Mouse (Mus musculus) testis, postnatal 14 days (tissue): ENCODE measurements around the gene Ppp3ca.

Source experiments
- DNase-seq: peaks from one replicate; pipeline ENCODE4 v3.0.0; 2021; ENCODE audit warnings: low spot score

The Ppp3ca gene

GRCm38 (mm10) chr3:136765569-136765968 lies 95.6 kb downstream of the Ppp3ca start:
- DNase-seq: no peak

GRCm38 (mm10) chr3:136768775-136769485 lies 99.0 kb downstream of the Ppp3ca start:
- no peak for DNase-seq

GRCm38 (mm10) chr3:136769486-136769882 lies 99.6 kb downstream of the Ppp3ca start:
- DNase-seq: no peak

- DNase-seq: no peak
Observed at GRCm38 (mm10) chr3:136771700-136772099, 101.8 kb downstream of the Ppp3ca start.

- DNase-seq: no peak
Observed at GRCm38 (mm10) chr3:136773217-136773616, 103.3 kb downstream of the Ppp3ca start.

GRCm38 (mm10) chr3:136774196-136774595 lies 104.3 kb downstream of the Ppp3ca start:
- DNase-seq: no peak

- DNase-seq: no peak
Observed at GRCm38 (mm10) chr3:136776525-136776924, 106.6 kb downstream of the Ppp3ca start.

- no peak for DNase-seq
Observed at GRCm38 (mm10) chr3:136777380-136777779, 107.5 kb downstream of the Ppp3ca start.

GRCm38 (mm10) chr3:136777787-136778216 lies 107.9 kb downstream of the Ppp3ca start:
- DNase-seq: no peak

GRCm38 (mm10) chr3:136780321-136780720 lies 110.4 kb downstream of the Ppp3ca start:
- DNase-seq: no peak

GRCm38 (mm10) chr3:136782058-136782457 lies 112.1 kb downstream of the Ppp3ca start:
- no peak for DNase-seq

- no peak for DNase-seq
Observed at GRCm38 (mm10) chr3:136785686-136786085, 115.8 kb downstream of the Ppp3ca start.

- no peak for DNase-seq
Observed at GRCm38 (mm10) chr3:136790261-136790871, 120.4 kb downstream of the Ppp3ca start.

- DNase-seq: no peak
Observed at GRCm38 (mm10) chr3:136791404-136791803, 121.5 kb downstream of the Ppp3ca start.

- DNase-seq: no peak
Observed at GRCm38 (mm10) chr3:136791946-136792345, 122.0 kb downstream of the Ppp3ca start.

GRCm38 (mm10) chr3:136793411-136793810 lies 123.5 kb downstream of the Ppp3ca start:
- DNase-seq: no peak

- DNase-seq: no peak
Observed at GRCm38 (mm10) chr3:136794426-136795217, 124.7 kb downstream of the Ppp3ca start.

- no peak for DNase-seq
Observed at GRCm38 (mm10) chr3:136798896-136799295, 129.0 kb downstream of the Ppp3ca start.

GRCm38 (mm10) chr3:136802595-136802994 lies 132.7 kb downstream of the Ppp3ca start:
- DNase-seq: no peak

GRCm38 (mm10) chr3:136805897-136806296 lies 136.0 kb downstream of the Ppp3ca start:
- DNase-seq: no peak

GRCm38 (mm10) chr3:136810271-136810670 lies 140.3 kb downstream of the Ppp3ca start:
- DNase-seq: no peak

- DNase-seq: no peak
Observed at GRCm38 (mm10) chr3:136812162-136812561, 142.2 kb downstream of the Ppp3ca start.

GRCm38 (mm10) chr3:136812791-136813190 lies 142.9 kb downstream of the Ppp3ca start:
- DNase-seq: no peak
